Mouse (Mus musculus) heart, adult 9 months (tissue): ENCODE measurements around the gene Ms4a10.
A peak's percentile ranks its signal among the peaks of the same experiment; 100 is the strongest.

Experiments
- DNase-seq, 2 experiments: peaks; one replicate each; pipeline ENCODE4 v3.0.0; 2022; ENCODE audit warnings: low spot score in 2 of 2

Gene Ms4a10

GRCm38 (mm10) chr19:10974238-10974865, at the start of gene Ms4a10:
Gene Ms4a10 (minus strand): TSS chr19:10974670.
- DNase-seq: peak; percentile 11 to 47

GRCm38 (mm10) chr19:11022382-11022781, 47.9 kb upstream of the Ms4a10 start:
- DNase-seq: no peak

GRCm38 (mm10) chr19:11017891-11018290, 43.4 kb upstream of the Ms4a10 start, which contains the start of gene Ms4a18:
Gene Ms4a18 (minus strand): TSS chr19:11018031.
- DNase-seq: no peak

- peak; percentile 6 to 55 for DNase-seq
Observed at GRCm38 (mm10) chr19:11017251-11017650, 42.8 kb upstream of the Ms4a10 start.

GRCm38 (mm10) chr19:11015998-11016397, 41.5 kb upstream of the Ms4a10 start:
- no peak for DNase-seq

GRCm38 (mm10) chr19:11015468-11015867, 41.0 kb upstream of the Ms4a10 start:
- no peak for DNase-seq

- DNase-seq: no peak
Observed at GRCm38 (mm10) chr19:10993150-10993549, 18.7 kb upstream of the Ms4a10 start, which contains the start of gene Ms4a15. Gene Ms4a15 (minus strand): TSS chr19:10993250.

- DNase-seq: no peak
Observed at GRCm38 (mm10) chr19:10991911-10992310, 17.4 kb upstream of the Ms4a10 start.

- DNase-seq: no peak
Observed at GRCm38 (mm10) chr19:10990751-10991150, 16.3 kb upstream of the Ms4a10 start.

GRCm38 (mm10) chr19:10988563-10988962, 14.1 kb upstream of the Ms4a10 start:
- no peak for DNase-seq

- DNase-seq: no peak
Observed at GRCm38 (mm10) chr19:10985889-10986288, 11.4 kb upstream of the Ms4a10 start.

- DNase-seq: no peak
Observed at GRCm38 (mm10) chr19:10984551-10984950, 10.1 kb upstream of the Ms4a10 start.

- peak in 1 of 2 experiments; percentile 19 for DNase-seq
Observed at GRCm38 (mm10) chr19:10983146-10983545, 8.7 kb upstream of the Ms4a10 start.

- no peak for DNase-seq
Observed at GRCm38 (mm10) chr19:10980210-10980609, 5.7 kb upstream of the Ms4a10 start.

GRCm38 (mm10) chr19:10979184-10980168, 5.0 kb upstream of the Ms4a10 start:
- peak; percentile 75 to 84 for DNase-seq

- DNase-seq: peak; percentile 36 to 61
Observed at GRCm38 (mm10) chr19:10976318-10976717, 1.8 kb upstream of the Ms4a10 start.

- DNase-seq: no peak
Observed at GRCm38 (mm10) chr19:10975187-10975586, 717 bp upstream of the Ms4a10 start.

- DNase-seq: no peak
Observed at GRCm38 (mm10) chr19:10973187-10973586, 1.3 kb downstream of the Ms4a10 start.

- DNase-seq: no peak
Observed at GRCm38 (mm10) chr19:10972660-10973059, 1.8 kb downstream of the Ms4a10 start.

- DNase-seq: peak; percentile 21 to 39
Observed at GRCm38 (mm10) chr19:10970457-10970856, 4.0 kb downstream of the Ms4a10 start.

- DNase-seq: no peak
Observed at GRCm38 (mm10) chr19:10968578-10968977, 5.9 kb downstream of the Ms4a10 start.

GRCm38 (mm10) chr19:10965721-10966120, 8.7 kb downstream of the Ms4a10 start:
- DNase-seq: no peak

GRCm38 (mm10) chr19:10959978-10960346, 14.5 kb downstream of the Ms4a10 start:
- no peak for DNase-seq
